Mouse (Mus musculus): ENCODE data around the gene 4930568D16Rik.

4930568D16Rik gene

DNA sequence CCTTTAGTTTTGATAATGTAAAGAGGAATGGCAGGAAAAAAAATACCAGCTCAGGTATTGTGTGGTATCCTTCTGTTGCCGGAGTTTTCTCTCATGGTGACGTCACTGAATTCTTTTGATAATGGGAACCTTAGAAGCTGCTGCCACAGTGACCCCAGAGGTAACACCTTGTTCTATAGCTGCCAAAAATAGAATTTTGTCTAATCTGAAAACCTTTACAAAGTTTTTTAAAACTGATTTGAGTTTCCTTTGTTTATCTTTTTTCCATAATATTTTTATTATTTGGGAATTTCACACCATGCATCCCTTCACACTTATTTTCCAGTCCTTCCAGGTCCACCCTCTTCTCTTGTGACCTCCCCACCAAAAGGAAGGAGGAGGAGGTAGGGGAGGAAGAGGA is at the start of gene 4930568D16Rik:
TSS of gene 4930568D16Rik (minus strand) at position 101 of the 400 bp plus-strand sequence.
- DNase-seq (ENCODE audit: low read depth, low spot score): no peak

DNA sequence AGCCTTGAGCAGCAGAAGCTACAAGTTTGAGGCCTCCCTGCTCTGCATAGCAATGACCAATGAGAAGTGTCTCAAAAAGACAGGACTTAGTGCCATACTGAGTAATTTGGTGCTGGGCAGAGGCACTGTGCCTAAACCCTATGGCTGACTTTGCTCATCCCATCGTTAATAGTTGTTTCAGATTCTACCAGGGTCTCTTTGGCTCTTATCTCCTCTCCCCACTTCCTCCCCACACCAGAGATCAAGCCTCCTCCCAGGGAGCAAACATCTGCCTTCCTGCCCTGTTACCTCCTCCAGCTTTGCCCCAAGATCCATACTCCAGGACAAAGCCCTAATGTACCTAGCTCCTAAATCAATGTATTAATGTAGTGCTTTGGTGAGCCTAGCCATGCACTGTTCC is 49.7 kb upstream of the 4930568D16Rik start:
- DNase-seq (ENCODE audit: low read depth, low spot score): no peak

DNA sequence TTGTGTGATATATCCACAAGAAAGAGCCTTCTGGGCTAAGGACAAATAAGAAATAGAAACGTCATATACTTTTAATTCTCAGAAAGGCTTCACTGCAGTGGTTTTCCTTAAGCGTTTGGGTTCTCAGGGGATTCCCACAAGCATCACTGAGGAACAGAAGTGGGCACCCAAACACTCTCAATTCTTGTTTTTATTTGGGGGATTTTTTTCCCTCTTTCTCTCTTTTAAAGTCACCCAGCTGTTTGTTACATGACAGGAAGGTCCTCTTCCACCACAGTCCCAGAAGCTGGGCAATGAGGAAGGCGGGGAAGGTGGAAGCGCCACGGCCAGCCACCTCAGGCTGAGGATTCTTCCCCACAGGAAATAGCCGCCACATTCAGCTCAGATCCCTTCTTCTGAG is 48.9 kb upstream of the 4930568D16Rik start:
- no peak for DNase-seq (ENCODE audit: low read depth, low spot score)

DNA sequence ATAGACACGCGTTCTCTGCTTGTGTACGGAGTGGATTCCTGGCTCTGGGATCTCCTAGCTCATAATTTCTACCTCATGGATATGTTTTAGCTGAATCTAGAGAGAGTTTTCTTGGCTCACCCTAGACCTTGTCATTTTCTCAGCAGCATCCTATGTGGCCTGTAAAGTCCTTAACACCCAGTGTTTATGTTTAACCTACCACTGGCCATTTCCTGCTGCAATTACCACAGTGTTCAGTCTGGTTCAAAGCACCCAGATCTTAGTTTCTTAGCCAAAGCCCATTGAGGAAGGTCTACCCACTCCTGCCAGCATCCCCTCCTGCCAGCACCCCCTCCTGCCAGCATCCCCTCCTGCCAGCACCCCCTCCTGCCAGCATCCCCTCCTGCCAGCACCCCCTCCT is 45.3 kb upstream of the 4930568D16Rik start:
- DNase-seq (ENCODE audit: low read depth, low spot score): no peak

DNA sequence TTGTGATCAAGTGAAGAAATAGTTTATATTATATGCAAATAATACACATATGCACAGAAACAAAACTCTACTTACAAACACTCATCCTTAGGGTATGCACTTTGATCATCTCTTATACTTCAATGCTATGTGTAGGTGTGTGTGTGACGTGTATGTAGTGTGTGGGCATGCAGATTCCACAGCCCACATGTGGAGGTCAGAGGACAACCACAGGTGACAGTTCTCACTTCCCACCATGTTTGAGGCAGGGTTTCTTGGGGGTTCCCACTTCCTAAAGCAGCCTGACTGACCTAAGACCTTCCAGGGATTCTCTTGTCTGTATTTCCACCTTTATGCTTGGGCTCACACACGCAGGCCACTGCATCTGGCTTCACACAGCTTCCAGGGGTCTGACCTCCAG is 44.7 kb upstream of the 4930568D16Rik start:
- DNase-seq (ENCODE audit: low read depth, low spot score): no peak

DNA sequence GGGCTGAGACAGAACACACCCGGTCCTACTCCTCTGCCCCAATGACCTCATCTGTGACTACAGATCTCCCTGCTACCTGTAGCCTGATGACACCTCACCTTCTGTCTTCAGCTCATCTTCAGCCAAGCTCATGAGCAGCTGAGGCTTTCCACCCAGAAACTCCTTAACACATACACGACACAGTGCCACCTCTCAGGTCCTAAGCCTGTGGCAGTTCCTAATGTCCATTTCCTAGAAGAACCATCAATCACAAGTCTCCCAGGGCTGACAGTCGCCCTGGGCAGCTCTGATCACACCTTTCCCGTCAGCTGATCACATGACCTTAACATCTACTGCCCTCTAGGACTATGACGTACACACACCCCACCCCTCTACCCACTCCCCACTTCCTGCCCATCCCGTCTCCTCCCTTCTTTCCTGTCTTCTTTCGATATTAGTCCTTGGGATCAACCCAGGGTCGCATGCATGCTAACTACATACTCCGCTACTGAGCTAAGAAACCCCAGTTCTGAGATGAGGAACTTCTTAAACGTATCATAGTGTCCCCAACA is 44.2 kb upstream of the 4930568D16Rik start:
- no peak for DNase-seq (ENCODE audit: low read depth, low spot score)

DNA sequence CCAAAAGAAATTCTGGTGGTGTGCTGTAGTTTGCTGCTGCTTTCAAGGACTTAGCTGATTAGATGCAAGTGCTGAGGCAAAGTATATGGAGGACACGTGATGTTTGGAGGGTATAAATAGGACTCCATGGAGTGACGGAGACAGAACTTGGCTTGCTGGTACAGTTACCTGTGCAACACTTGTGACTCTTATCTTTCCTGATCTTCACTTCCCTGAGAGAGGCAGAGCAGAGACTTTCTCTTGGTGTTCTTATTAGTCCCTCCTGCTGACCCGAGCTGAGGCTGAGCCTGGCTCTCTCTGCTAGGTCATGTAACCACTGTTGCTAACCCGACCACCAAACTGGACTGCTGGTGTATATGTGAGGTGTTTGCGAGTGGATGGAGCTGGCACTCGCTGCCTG is 41.9 kb upstream of the 4930568D16Rik start:
- DNase-seq (ENCODE audit: low read depth, low spot score): no peak

DNA sequence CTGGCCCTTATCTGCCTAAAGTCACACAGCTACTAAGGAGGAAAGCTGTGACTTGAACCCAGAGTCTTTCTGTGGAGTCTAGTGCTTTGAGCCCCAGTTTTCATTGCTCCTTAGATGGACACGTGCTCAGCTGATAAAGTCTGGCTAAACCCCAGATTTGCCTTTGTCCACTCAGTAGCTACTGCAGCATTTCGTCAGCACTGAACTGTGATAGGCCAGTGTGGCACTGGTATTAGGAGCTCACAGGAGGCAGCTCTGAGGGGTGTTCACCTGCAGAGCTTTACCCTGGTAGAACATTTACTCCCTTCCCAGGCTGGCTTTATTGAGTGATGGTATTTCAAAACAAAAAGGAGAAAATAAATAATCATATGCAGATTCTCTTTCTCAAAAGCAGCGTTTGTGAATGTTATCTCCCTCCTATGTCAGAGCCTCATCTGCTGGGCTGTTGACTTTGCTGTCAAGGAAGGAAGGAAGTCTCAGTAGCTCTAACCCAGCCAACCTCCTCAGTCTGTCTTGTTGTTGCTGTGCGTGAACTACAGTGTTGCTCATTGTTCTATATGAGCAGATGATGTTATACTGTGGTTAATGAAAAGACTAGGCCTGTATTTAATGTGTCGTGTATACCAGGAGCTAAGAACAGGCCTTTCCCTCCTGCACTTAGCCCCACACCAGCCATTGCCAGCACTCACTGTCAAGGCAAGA is 41.0 kb upstream of the 4930568D16Rik start:
- DNase-seq (ENCODE audit: low read depth, low spot score): no peak

DNA sequence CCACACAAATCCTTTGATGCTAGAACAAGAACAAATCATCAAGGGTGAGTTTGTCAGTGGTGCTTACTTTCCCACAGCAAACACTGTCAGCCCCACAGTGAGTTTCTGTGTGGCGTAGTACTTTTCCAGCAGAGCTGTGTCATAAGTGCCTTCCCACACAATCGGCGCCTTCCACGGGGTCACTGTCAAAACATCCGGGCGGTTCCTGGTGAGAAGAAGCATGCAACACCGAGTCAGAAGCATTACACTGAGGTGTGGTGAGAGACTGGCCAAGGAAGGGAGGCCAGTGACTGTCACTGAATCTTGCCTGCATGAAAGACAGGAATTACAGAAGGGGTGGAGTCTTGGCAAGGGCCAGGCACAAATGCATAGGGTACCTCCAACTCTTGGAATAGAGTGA is 40.3 kb upstream of the 4930568D16Rik start:
- no peak for DNase-seq (ENCODE audit: low read depth, low spot score)

DNA sequence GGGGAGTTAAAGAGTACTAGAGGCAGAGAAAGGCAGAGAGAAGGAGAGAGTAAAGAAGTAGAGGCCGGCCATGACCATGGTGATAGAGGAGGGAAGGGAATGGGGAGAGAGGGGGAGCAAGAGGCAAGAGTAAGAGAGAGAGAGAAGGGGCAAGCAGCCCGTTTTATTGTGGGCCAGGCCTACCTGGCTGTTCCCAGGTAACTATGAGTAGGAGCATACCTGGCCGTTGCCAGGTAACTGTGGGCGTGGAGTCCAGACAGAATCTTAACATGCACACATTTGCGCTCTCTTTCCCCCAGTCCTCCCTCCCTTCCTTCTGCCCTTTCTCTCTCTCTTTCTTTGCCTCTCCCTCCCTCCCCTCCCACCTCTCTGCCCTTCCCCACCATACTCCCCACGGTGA is 39.7 kb upstream of the 4930568D16Rik start:
- DNase-seq (ENCODE audit: low read depth, low spot score): no peak

DNA sequence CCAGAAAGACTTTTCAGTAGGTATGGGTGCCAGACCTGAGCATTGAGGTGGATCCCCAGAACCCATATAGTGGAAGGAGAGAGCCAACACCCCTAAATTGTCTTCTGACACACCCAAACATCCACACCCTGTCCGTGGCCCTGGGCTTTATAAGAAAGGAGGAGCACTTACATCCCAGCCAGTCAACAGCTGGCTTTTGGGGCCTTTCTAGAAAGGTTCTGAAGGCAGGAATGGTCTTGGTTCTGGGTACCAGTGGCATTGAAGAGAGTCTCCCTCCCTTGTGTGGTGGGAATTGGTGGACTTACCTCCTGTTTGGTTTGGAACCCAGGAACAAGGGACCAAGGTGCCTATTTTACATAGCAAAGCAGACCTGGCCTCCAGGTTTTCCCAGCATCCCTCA is 39.1 kb upstream of the 4930568D16Rik start:
- no peak for DNase-seq (ENCODE audit: low read depth, low spot score)

DNA sequence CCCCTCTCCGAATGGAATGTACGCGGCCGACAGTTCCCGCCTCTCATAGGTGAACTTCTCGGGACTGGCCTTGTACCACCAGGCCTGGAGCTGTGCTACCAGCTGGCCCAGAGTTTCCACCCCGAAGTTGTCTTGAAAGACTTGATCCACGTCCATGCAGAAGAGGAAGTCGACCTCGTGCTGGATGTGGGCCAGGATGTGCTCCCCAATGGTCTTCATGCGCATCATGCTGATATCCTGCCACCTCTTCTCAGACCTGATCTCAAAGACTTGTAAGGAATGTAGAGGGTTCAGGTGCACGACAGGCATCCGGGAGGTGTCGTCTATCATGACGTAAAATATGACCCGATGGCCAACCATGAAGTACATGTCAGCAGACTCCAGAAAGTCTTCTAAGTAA is 34.9 kb upstream of the 4930568D16Rik start:
- DNase-seq (ENCODE audit: low read depth, low spot score): no peak

DNA sequence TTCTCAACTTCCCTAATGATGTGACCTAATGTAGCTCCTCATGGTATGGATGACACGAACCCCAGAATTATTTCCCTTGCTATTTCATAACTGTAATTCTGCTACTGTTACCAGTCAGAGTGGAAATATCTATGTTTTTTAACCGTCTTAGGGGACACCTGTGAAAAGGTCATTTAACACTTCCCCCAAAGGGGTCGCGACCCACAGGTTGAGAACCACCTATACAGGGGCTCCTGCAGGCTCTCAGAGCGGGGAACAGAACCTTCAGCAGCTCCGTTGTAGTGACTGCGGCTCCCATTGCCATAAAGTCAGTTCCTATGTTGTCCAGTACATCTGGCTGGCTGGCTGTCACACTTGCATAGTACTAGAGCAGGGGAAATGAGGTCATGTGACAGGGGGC is 33.2 kb upstream of the 4930568D16Rik start:
- no peak for DNase-seq (ENCODE audit: low read depth, low spot score)

DNA sequence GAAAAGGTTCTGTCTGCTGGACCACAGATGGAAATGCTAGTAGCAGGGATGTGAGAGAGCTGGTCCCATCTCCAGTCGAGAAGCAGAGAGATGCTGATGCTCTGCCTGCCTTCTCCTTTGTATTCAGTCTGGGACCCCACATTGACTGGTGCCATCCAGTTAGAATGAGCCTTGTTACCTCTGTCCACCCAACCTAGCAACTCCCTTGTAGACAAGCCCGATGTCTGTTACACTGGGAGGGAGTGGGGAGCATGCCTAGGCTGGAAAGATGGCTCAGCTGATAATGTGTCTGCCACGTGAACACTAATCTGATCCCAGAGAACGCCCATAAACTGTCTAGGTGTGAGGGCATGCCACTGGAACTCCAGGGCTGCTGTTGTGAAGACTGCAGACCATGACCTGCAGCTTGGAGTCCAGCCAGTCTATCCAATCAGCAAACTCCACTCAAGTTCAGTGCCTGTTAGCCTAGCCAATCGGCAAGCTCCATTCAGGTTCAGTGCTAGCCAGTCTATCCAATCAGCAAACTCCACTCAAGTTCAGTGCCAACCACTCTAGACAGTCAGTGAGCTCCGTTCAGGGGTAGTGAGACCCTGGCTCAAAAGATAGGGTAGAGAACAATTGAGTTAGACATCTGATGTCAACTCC is 30.8 kb upstream of the 4930568D16Rik start:
- DNase-seq (ENCODE audit: low read depth, low spot score): no peak

DNA sequence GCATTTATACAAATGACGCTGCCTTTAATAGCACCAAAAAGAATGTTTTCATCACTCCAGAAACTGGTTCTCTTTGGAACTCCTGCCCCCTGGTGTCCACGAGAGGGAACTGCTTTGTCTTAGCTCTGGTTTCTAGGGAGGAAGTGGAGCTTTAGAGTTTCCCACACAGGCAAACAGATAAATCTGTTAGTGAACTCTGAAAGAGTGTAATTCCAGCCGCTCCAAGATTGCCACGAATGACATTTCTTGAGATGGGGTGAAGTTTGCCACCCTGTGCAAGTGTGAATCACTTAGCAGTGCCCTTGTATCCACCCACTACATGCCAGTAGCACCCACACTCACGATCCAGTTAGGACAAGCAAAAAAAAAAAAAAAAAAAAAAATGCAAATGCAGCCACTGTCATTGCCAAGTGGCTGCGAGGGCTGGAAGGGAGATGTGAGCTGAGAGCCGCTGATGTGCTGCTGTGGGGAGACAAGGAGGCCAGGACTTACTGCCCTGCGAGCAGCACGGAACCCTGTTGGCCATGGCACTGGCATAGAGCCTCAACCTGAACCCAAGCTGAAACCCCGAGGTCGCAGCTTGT is 30.2 kb upstream of the 4930568D16Rik start:
- peak; percentile 45 for DNase-seq (ENCODE audit: low read depth, low spot score)

DNA sequence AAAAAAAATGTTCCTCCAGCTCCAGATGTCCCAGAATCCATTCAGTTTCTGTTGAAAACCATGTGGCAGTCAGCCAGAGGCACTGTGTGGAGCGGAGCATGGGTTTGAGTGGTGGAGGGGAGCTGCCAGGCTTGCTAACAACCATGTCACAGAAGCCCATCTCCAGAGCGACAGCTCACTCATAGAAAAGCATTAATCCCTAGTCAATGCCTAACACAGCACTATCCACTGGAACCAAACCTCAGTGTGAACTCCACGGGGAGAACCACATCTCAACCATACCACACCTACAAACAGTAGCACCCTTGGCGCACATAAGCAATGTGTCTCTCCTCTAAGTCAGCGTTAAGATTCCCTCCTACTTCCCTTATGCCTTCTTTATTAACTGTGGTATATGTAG is 29.6 kb upstream of the 4930568D16Rik start, which contains the start of gene 4930402F06Rik:
TSS of gene 4930402F06Rik (minus strand) at position 80 of the 400 bp plus-strand sequence.
- DNase-seq (ENCODE audit: low read depth, low spot score): no peak

DNA sequence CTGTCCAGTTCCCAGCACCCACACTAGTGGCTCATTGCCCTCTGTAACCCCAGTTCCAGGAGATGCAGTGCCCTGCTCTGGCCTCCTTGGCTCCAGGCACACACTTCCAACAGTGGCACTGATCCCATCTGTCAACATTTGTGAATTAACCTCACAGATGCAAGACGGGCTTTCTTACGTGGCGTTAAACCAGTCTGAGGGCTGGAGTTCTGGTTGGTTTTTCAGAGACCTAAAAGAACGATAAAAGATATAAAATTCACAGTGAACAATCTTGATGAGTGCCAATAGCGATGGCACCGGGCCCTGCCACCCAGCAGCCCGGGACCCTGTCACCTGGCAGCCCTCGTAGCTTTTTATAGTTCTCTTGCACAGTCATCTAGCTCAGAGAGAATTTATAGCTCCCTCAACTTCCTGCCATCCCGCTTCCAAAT is 17.9 kb upstream of the 4930568D16Rik start:
- DNase-seq (ENCODE audit: low read depth, low spot score): peak; percentile 44

DNA sequence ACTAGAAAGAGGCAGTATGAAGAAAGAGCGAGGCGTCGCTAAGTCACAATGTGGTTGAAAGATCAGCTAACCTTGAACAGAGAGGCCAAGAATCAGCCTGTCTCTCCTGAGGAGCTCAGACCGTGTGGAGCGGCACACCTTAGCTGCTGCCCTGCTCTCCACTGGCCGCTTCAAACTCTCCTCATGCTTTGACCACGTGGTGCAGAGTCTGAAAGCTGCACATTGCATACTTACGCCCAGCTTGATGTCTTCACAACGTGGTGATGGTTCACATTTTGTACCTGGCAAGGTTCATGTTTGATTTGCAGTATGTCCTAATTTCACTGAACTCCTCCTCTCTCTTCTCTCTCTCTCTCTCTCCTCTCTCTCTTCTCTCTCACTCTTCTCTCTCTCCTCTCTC is 11.8 kb upstream of the 4930568D16Rik start:
- DNase-seq (ENCODE audit: low read depth, low spot score): no peak

DNA sequence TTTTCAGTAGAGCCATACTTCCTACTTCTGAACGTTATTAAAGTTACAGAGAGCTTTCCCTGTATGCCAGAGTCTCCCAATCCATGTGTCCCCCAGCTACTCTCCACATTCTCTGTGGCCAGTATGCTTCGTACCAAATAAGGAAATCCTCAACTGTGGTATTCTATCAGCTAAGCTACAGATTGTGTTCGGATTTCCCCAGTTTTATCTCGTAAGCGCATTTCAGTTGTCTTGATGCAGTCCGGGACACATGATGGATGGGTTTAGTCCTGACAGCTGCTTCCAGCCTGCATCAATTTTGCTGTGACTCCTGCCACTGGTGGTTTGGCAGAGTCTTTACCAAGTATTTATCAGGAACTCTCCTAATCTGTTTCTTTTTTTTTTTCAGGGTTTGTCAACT is 10.1 kb upstream of the 4930568D16Rik start:
- DNase-seq (ENCODE audit: low read depth, low spot score): no peak

DNA sequence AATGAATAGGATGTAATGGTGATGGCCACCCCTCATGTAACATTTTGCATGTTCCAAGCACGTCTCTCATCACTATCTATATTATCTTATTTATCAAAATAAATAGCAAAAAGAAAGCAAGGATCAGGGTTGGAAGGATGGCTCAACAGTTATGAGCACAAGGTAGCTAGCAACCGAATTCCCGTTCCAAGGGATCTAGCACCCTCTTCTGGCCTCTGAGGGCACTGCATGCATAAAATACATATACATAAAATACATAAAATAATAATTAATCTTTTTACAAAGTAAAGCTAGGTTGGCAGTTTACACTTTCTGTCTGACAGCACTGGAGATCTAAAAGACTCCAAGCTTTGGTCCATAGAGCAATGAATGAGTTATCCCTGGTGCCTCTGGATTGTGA is 5.5 kb upstream of the 4930568D16Rik start:
- DNase-seq (ENCODE audit: low read depth, low spot score): no peak

DNA sequence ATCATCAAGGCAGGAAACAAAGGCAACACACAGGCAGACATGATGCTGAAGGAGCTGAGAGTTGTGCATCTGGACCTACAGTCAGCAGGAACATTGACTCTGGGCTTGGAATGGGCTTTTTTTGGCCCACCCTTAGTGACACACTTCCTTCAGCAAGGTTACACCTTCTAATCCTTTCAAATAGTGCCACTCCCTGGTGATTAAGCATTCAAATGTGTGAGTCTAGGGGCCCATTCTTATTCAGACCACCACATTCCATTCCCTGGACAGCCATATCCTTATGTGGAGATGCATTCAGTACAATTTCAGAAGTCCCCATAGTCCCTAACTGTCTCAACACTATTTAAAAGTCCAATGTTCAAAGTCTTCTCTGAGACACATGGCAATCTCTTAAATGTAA is 3.2 kb upstream of the 4930568D16Rik start:
- DNase-seq (ENCODE audit: low read depth, low spot score): no peak

DNA sequence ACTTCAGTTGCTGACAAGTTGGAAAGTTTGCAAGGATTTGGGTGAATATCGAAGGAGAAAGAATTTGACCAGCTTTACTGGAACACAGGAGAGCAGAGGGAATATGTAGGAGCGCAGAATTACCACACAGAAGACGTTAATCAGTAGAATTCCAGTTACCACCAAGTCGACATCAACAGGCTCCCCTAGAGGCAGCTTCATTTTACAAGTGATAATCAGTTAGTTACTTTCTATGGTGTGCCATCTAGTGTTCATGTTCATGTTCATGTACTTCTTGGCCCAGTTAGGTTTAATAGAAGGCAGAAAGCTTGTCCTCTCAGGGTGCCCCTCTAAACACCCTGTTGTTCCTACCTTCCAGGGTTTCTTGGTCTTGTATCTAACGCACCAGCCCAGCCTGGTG is 18.3 kb downstream of the 4930568D16Rik start:
- DNase-seq (ENCODE audit: low read depth, low spot score): peak; percentile 43

DNA sequence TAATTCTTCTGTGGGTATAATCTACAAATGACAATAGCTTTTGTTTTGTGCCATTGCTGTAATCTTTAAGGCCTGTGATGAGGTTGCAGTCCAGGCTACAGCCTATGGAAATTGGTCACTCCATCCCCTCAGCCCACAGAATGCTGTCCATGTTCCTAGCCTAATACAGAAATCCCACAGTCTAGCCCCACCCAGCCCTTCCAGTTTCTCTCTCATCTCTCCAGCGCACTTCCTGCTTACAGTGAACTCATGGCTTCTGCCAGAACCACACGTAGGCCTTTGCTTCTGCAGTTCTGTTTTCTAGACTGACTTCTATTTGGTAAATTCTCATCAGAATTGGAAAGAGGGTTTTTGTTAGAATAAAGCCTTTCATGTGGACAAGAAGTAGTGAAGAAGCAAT is 21.5 kb downstream of the 4930568D16Rik start:
- no peak for DNase-seq (ENCODE audit: low read depth, low spot score)

Data from skeletal muscle tissue, adult 2 months (tissue).